Mouse (Mus musculus) ES-E14 (cell line): ENCODE results near the gene Zfp263.

Experiments used
- CHD2 ChIP-seq: IDR thresholded peaks from 2 replicates; pipeline ENCODE4 v1.6.1; 2014; ENCODE audit warnings: mild to moderate bottlenecking, low read depth, low read length, inconsistent platforms
- HCFC1 ChIP-seq: IDR thresholded peaks from 2 replicates; pipeline ENCODE4 v1.6.1; 2012; ENCODE audit warnings: low read length, inconsistent platforms, borderline replicate concordance; ENCODE audit not compliant: insufficient read depth
- ZNF384 ChIP-seq: IDR thresholded peaks from 2 replicates; pipeline ENCODE4 v1.6.1; 2012; ENCODE audit warnings: low read depth, low read length, inconsistent platforms

- TF ChIP-seq CHD2 = no peak
- TF ChIP-seq HCFC1 = no peak
- no peak for TF ChIP-seq ZNF384
Measured at GRCm38 (mm10) chr16:3771603-3772002, 27.7 kb downstream of the Zfp263 start.
